Mouse (Mus musculus): ENCODE data around the gene Sestd1. TPM values are rescaled to one million over a fixed set of nuclear protein-coding genes. Genes with fewer than 3 reads are reported as not detected.
A peak's percentile ranks its signal among the peaks of the same experiment; 100 is the strongest.

Sestd1 gene
- polyA plus RNA-seq, 1 experiment from 2014 or later, result 17.1 TPM

DNA sequence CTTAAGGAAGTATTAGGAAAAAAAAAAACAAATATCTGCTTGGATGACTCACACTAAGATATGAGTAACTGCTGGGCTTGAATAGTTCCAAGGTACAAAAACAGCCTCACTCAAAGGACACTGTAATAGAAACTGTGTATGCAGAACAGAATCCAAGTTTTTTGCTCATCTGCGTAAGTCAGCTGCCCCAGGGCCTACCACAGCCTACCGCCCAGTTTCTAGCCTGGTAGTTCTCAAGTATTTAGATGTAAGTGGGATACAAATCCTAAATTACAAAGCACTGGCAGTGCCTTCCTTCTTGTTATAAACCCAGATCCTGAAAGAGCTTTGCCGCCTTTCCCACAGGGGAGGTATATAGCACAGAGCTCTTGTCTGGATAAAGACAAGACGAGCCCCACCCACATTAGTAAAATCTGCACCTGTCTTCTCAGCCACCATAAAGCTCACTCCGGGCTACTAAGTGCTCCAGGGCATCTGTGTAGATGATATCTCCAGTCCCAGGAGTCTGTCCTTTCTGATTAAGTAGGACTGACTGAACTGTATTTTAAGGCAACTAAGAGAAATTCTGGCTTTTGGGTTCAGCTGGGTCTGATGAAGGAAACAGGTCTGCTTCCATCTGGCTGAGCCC lies 11.7 kb downstream of the Sestd1 start:
- Histone ChIP-seq H3K36me3 (no peaks in the 10 kb centered on the region), H3K9me3 (no peaks in the 10 kb centered on the region), H3K4me2 (no peak overlapping the region), H3K27me3 (replicated peaks) (no peaks in the 10 kb centered on the region), H3K4me3 (replicated peaks) (no peak overlapping the region), H3K4me1 (peaks cover 28% of the 10 kb centered on the region), H3K27ac (peak overlapping the region; percentile 42), H3K9ac (no peak overlapping the region)
- no peak for ATAC-seq (ENCODE audit: insufficient read depth, low FRiP score, low read depth)
- 75% methylated on average over 5 of the region's 5 CpGs for WGBS

DNA sequence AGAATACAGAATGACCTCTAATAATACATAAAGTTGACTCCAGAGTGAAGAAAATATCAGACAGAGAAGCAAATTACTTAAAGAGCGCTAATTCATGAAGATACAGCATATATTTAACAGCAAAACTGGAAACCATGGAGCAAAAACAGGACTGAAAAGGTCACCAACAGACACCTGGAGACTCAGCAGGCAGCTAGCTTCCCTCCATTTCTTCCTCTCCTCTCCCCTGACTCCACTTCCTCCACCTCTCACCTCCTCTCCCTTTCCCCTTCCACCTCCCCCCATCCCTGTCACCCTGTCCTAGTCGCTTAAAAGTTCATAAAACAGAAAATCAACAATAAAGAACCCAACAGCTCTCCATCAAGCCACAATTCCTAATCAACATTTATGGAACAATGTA lies 13.5 kb downstream of the Sestd1 start:
- Histone ChIP-seq H3K9me3 (no peaks in the 10 kb centered on the region), H3K4me3 (replicated peaks) (no peak overlapping the region), H3K9ac (no peak overlapping the region), H3K27me3 (replicated peaks) (no peaks in the 10 kb centered on the region), H3K4me2 (no peak overlapping the region), H3K36me3 (no peaks in the 10 kb centered on the region), H3K4me1 (peaks cover 32% of the 10 kb centered on the region), H3K27ac (no peak overlapping the region)
- 89% methylated on average over 2 of the region's 2 CpGs for WGBS
- ATAC-seq (ENCODE audit: insufficient read depth, low FRiP score, low read depth), result no peak

DNA sequence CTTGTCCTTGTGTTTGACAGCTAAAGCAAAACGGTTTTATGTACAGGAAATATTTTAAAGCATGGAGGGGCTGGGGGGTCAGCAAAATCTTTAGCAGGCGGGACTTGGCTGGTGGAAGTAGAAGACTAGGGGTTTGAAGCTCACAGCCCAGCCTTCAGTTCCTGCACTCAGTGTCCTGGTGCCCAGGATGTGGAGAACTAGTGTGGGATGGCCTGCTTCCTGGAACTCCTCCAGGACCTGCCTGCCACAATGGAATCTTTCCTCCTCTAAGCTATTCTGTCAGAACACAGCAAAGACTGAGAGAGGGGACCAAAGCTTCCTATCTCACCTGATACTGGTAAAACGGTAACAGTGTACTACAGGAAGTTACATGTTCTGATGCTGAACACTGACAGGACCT lies 14.4 kb downstream of the Sestd1 start:
- 62% methylated on average over 3 of the region's 3 CpGs for WGBS
- ATAC-seq (ENCODE audit: insufficient read depth, low FRiP score, low read depth), result no peak
- Histone ChIP-seq H3K9ac (no peak overlapping the region), H3K27ac (no peak overlapping the region), H3K9me3 (no peaks in the 10 kb centered on the region), H3K36me3 (no peaks in the 10 kb centered on the region), H3K4me2 (no peak overlapping the region), H3K4me3 (replicated peaks) (no peak overlapping the region), H3K27me3 (replicated peaks) (no peaks in the 10 kb centered on the region), H3K4me1 (peaks cover 32% of the 10 kb centered on the region)

DNA sequence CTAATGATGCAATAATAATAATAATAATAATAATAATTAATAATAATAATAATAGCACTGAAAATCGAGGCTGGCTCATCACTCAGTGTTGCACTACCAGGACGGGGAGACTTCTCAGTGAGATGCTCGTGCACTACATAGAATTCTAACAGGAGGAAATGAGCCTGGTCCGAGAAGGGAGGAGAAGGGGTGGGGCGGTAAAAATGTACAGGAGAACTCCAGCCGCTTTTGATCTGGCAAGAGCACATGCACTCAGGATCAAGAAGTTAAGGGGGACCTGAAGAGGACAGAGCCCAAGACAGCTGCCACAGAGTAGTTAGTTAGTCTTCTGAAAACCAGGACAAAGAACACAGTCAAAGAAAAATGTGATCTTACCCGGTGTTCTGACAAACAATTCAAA lies 15.1 kb downstream of the Sestd1 start:
- H3K27ac ChIP-seq, result no peak overlapping the region
- H3K36me3 ChIP-seq, result no peaks in the 10 kb centered on the region
- WGBS, result 50% methylated on average over 7 of the region's 7 CpGs
- no peak overlapping the region for H3K4me3 ChIP-seq (replicated peaks)
- H3K4me2 ChIP-seq, result no peak overlapping the region
- ATAC-seq (ENCODE audit: insufficient read depth, low FRiP score, low read depth), result no peak
- peaks cover 31% of the 10 kb centered on the region for H3K4me1 ChIP-seq
- H3K9ac ChIP-seq, result no peak overlapping the region
- H3K9me3 ChIP-seq, result no peaks in the 10 kb centered on the region
- H3K27me3 ChIP-seq (replicated peaks), result no peaks in the 10 kb centered on the region

DNA sequence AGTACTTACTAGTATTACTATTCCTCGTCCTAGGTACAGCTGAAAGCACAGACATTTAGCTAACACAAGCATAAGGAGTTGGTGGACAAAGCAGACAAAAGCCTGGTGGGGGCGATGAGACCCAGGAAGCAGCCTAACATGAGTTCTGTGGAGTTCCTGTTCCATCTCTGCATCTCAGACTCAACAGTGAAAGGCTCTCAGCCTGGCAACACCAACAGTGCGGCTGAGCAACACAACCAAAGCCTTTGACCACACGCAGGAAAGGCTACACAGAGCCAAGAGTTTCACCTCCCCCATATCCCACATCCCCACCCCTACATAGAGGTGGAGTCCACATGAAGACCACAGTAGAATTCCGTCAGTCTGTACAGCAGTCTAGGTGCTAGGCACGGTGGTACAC lies 15.8 kb downstream of the Sestd1 start:
- Histone ChIP-seq H3K4me2 (no peak overlapping the region), H3K4me1 (peaks cover 25% of the 10 kb centered on the region), H3K36me3 (no peaks in the 10 kb centered on the region), H3K27me3 (replicated peaks) (no peaks in the 10 kb centered on the region), H3K27ac (no peak overlapping the region), H3K9ac (no peak overlapping the region), H3K9me3 (no peaks in the 10 kb centered on the region), H3K4me3 (replicated peaks) (no peak overlapping the region)
- ATAC-seq (ENCODE audit: insufficient read depth, low FRiP score, low read depth), result no peak
- 74% methylated on average over 6 of the region's 6 CpGs for WGBS

DNA sequence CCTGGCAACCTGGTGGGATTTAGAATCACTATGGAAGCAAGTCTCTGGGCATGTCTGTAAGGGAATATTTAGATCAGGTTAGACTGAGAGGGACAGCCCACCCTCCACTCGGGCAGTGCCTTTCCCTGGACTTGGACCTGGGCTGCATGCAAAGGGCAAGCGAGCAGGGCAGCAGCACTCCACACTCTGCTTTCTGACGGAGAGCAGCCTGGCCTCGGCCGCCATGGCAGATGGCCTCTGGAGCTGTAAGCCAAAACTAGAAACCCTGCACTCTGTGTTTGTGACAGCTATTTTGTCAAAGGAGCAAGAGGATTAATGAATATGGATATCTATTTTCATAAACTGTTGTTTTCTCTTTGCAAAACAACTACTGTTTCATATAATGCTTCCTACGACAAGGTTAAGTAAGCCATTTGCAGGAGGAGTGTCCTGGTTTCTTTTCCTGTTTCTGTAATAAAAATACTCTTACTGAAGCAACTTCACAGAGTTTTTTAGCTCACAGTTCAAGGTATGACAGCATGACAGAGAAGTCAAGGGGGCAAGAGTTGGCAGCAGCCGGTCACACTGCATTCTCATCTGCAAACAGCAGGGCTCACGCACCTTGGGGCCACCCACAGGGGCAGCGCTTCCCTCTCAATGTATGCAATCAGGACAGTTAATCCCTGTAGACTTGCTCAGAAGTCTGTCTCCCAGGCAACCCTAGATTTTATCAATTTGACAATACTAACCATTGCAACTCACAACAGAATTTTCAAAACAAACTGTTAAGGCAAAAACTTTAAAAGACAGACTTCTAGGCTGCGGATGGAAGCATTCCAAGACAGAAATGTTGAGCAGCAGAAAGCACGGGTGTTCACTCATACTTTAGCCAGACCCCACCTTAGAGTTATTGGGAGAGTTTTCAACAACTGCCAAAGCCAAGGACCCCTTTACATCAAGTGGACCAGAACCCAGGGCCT lies 16.6 kb downstream of the Sestd1 start:
- Histone ChIP-seq H3K4me2 (no peak overlapping the region), H3K27me3 (replicated peaks) (no peaks in the 10 kb centered on the region), H3K9me3 (no peaks in the 10 kb centered on the region), H3K4me1 (peaks cover 20% of the 10 kb centered on the region; the same call in 1 of the 2 replicates), H3K36me3 (no peaks in the 10 kb centered on the region), H3K9ac (no peak overlapping the region), H3K4me3 (replicated peaks) (no peak overlapping the region), H3K27ac (no peak overlapping the region)
- ATAC-seq (ENCODE audit: insufficient read depth, low FRiP score, low read depth), result no peak
- 42% methylated on average over 11 of the region's 11 CpGs for WGBS

DNA sequence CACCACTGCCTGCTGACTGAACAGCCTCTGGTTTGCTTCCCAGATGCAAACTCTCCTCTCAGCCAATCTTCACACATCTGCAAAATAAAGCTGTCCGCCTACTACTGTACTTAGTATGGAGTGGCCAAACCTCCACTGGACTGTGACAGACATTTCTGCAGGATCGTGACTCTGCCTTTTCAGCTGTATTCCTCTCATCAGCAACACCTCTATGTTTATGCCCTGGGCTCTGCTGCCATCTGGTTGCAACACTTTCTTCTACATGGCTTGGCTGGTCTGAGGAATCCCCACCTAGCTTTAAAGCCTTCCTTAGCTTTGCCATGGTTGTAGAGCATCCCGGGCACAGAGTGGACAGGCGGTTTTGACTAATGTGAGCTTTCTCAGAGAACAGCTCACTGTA lies 20.3 kb downstream of the Sestd1 start:
- Histone ChIP-seq H3K36me3 (no peaks in the 10 kb centered on the region), H3K27ac (no peak overlapping the region), H3K4me2 (no peak overlapping the region), H3K27me3 (replicated peaks) (no peaks in the 10 kb centered on the region), H3K9me3 (no peaks in the 10 kb centered on the region), H3K4me3 (replicated peaks) (no peak overlapping the region), H3K9ac (no peak overlapping the region), H3K4me1 (peaks cover 13% of the 10 kb centered on the region; the same call in 1 of the 2 replicates)
- 68% methylated on average over 4 of the region's 4 CpGs for WGBS
- ATAC-seq (ENCODE audit: insufficient read depth, low FRiP score, low read depth), result no peak

DNA sequence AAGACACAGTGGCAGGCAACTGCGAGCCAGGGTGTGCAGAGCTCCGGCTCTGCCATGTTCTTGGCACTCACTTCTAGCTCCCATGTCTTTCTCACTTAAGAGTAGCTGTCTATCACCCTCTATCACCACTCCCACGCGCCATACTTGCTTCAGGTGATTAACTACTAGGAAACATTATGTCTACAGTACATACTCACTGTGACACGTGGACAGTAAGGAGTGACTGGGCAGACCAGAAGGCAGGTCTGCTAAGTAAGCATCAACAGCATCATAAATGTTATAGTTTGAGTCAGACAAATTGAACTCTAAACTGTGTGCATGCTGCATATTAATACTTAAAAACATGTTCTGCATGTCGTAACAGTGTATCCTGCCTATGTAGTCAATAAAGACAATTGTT lies 27.2 kb downstream of the Sestd1 start:
- H3K4me1 ChIP-seq, result no peaks in the 10 kb centered on the region
- WGBS, result 78% methylated on average over 6 of the region's 6 CpGs
- no peaks in the 10 kb centered on the region for H3K36me3 ChIP-seq
- H3K9me3 ChIP-seq, result no peaks in the 10 kb centered on the region
- no peak overlapping the region for H3K9ac ChIP-seq
- H3K27me3 ChIP-seq (replicated peaks), result no peaks in the 10 kb centered on the region
- no peak overlapping the region for H3K4me2 ChIP-seq
- no peak overlapping the region for H3K27ac ChIP-seq
- no peak for ATAC-seq (ENCODE audit: insufficient read depth, low FRiP score, low read depth)
- no peak overlapping the region for H3K4me3 ChIP-seq (replicated peaks)

DNA sequence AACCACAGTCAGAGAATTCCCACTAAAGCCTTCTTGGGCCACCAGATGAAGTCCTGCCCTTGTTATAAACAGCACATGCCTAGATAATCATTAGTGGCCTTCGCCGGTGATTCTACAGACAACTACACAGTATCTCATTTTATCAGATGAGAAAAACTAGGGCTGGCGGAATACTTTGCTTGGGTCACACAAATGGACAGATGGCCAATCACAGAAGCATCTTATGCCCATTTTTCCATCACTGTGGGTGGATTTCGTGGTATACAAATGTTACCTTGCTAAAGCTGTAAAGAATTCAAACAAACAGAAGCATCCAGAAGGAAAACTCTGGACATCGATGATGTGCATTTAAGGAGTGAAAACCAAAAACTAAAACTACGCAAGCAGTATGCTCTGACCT lies 28.7 kb downstream of the Sestd1 start:
- H3K9ac ChIP-seq, result no peak overlapping the region
- 88% methylated on average over 6 of the region's 6 CpGs for WGBS
- no peak overlapping the region for H3K4me3 ChIP-seq (replicated peaks)
- ATAC-seq (ENCODE audit: insufficient read depth, low FRiP score, low read depth), result no peak
- H3K9me3 ChIP-seq, result no peaks in the 10 kb centered on the region
- H3K36me3 ChIP-seq, result no peaks in the 10 kb centered on the region
- H3K27ac ChIP-seq, result no peak overlapping the region
- no peak overlapping the region for H3K4me2 ChIP-seq
- no peaks in the 10 kb centered on the region for H3K4me1 ChIP-seq
- no peaks in the 10 kb centered on the region for H3K27me3 ChIP-seq (replicated peaks)

GRCm38 (mm10) chr2:77249771-77250681 lies 30.4 kb downstream of the Sestd1 start:
- Histone ChIP-seq H3K27me3 (replicated peaks) (no peaks in the 10 kb centered on the region), H3K9me3 (no peaks in the 10 kb centered on the region), H3K4me1 (no peaks in the 10 kb centered on the region), H3K27ac (no peak overlapping the region), H3K4me3 (replicated peaks) (no peak overlapping the region), H3K9ac (no peak overlapping the region), H3K36me3 (no peaks in the 10 kb centered on the region), H3K4me2 (no peak overlapping the region)
- ATAC-seq (ENCODE audit: insufficient read depth, low FRiP score, low read depth), result no peak
- WGBS, result 33% methylated on average over 8 of the region's 8 CpGs

DNA sequence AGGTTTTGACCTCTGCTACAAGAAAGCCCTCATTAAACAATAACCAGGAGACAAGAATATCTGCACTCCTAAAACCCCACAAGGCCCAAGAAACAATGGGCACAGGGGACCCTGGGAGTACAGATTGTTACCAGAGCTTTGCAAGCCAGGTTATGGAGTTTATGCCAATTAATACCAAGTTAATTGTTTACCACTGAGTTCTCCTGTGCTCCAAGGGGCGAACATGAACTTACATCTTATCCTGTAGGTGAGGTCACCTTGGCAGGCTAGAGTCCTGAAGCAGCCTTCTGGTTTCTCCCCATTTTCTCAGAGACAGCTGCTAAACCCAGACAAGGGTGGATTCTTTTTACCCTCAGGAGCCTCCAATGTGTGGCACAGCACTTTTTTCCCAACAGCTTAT lies 32.0 kb downstream of the Sestd1 start:
- Histone ChIP-seq H3K9me3 (no peaks in the 10 kb centered on the region), H3K27ac (no peak overlapping the region), H3K4me3 (replicated peaks) (no peak overlapping the region), H3K4me2 (no peak overlapping the region), H3K4me1 (no peaks in the 10 kb centered on the region), H3K27me3 (replicated peaks) (no peaks in the 10 kb centered on the region), H3K36me3 (no peaks in the 10 kb centered on the region; the same call in 1 of the 2 replicates), H3K9ac (no peak overlapping the region)
- 76% methylated on average over 1 of the region's 1 CpGs for WGBS
- ATAC-seq (ENCODE audit: insufficient read depth, low FRiP score, low read depth), result no peak
